14 mouse cellular contexts compared by ENCODE assay signal in genomic region chr5:38499316-38499811, GRCm38 (mm10). TPM values are rescaled to one million over a fixed set of nuclear protein-coding genes. Genes with fewer than 3 reads are reported as not detected.
A peak's percentile ranks its signal among the peaks of the same experiment; 100 is the strongest.
DNase-seq lines count a peak whose midpoint lies in the region; ATAC-seq and TF ChIP-seq lines count a peak whose summit lies in the region.
"Had no signal": no experiment of that assay in that cellular context is flagged by ENCODE, and none has a peak within 500 bp of the region (broad histone marks: within the 10 kb centered on the region; RNA-seq: fewer than 3 reads in every experiment).

No protein-coding gene starts in this region.

- H3K4me2 ChIP-seq in heart, embryonic 11.5 days: no peak overlapping the region
- H3K4me2 ChIP-seq in CH12.LX (ENCODE audit: insufficient read depth, low read depth, poor library complexity, severe bottlenecking): no peak overlapping the region
- H3K4me2 ChIP-seq: embryonic facial prominence, embryonic 12.5 days had no signal

- dilution Hi-C loops in CH12.LX (cut with MboI; ENCODE audit: extremely low pct_ligation_motif_present, extremely low pct_unique_long_range_greater_than_20kb, low sequenced_read_pairs): no loop called here

- 0 out of 2 replicates have a peak overlapping the region, but pooled peaks have one; percentile 12 for H3K27ac ChIP-seq in heart, embryonic 11.5 days (ENCODE audit: low read depth, low read length)
- no peak overlapping the region for H3K27ac ChIP-seq in CH12.LX (ENCODE audit: insufficient read depth, low read depth)
- no peak overlapping the region for H3K27ac ChIP-seq in cerebellum, adult 2 months (ENCODE audit: insufficient read depth, low read length)
- H3K27ac ChIP-seq: embryonic facial prominence, embryonic 12.5 days had no signal

- H3K36me3 ChIP-seq in heart, embryonic 11.5 days (ENCODE audit: control insufficient read depth, insufficient read depth, low read length): no peaks in the 10 kb centered on the region
- H3K36me3 ChIP-seq in CH12.LX (replicated peaks in 1 of 2; ENCODE audit: control insufficient read depth in 1 of 2, insufficient read depth in 1 of 2, low read length in 1 of 2): no peaks in the 10 kb centered on the region
- H3K36me3 ChIP-seq: embryonic facial prominence, embryonic 12.5 days had no signal

- WGBS in heart, embryonic 11.5 days (ENCODE audit: insufficient replicate concordance): 74% methylated on average over 7 of the region's 7 CpGs
- WGBS in cerebellum, adult 2 months: 49% methylated on average over 7 of the region's 7 CpGs

- no peak overlapping the region for H3K4me3 ChIP-seq in heart, embryonic 11.5 days (ENCODE audit: low read depth, low read length)
- H3K4me3 ChIP-seq in CH12.LX (replicated peaks in 1 of 3; ENCODE audit: low read depth in 2 of 3, low read length in 2 of 3, poor library complexity in 1 of 3): no peak overlapping the region
- H3K4me3 ChIP-seq in cerebellum, adult 2 months (replicated peaks; ENCODE audit: insufficient read depth, low read depth, low read length): no peak overlapping the region
- H3K4me3 ChIP-seq: embryonic facial prominence, embryonic 12.5 days had no signal

- in situ Hi-C loops in CH12.LX (cut with MboI; ENCODE audit: low pct_ligation_motif_present, low pct_unique_long_range_greater_than_20kb, low sequenced_read_pairs): no loop called here

- TF ChIP-seq RAD21 in CH12.LX (IDR thresholded peaks at IDR 0.05; ENCODE audit: low read depth, low read length): no peak

- H3K9ac ChIP-seq in heart, embryonic 11.5 days (ENCODE audit: low read depth, low read length): no peak overlapping the region
- H3K9ac ChIP-seq in CH12.LX (ENCODE audit: insufficient read depth, low read depth): no peak overlapping the region
- H3K9ac ChIP-seq: embryonic facial prominence, embryonic 12.5 days had no signal

- no peak for ATAC-seq in heart, embryonic 11.5 days (replicated peaks; ENCODE audit: insufficient number of reproducible peaks, low FRiP score, low TSS enrichment)
- ATAC-seq: Patski had no signal

- TF ChIP-seq EP300 in CH12.LX (IDR thresholded peaks at IDR 0.05; ENCODE audit: low read length): no peak

- TF ChIP-seq POLR2A in CH12.LX (IDR thresholded peaks at IDR 0.05; ENCODE audit: low read depth, low read length): no peak
- TF ChIP-seq POLR2A in cerebellum, adult 2 months (IDR thresholded peaks at IDR 0.05; ENCODE audit: borderline replicate concordance, insufficient read depth, low read length): no peak

- TF ChIP-seq CTCF in CH12.LX (conservative IDR thresholded peaks at IDR 0.05 in 1 of 2, IDR thresholded peaks at IDR 0.05 in 1 of 2; ENCODE audit: low read depth in 2 of 2, low read length in 2 of 2): no peak
- no peak for TF ChIP-seq CTCF in cerebellum, adult 2 months (IDR thresholded peaks at IDR 0.05; ENCODE audit: borderline replicate concordance, insufficient read depth, low read depth, low read length)

- no peaks in the 10 kb centered on the region for H3K4me1 ChIP-seq in heart, embryonic 11.5 days (ENCODE audit: control insufficient read depth, insufficient read depth, low read length)
- H3K4me1 ChIP-seq in CH12.LX (ENCODE audit: control insufficient read depth in 1 of 2, insufficient read depth in 2 of 2): peaks cover 0 to 29% of the 10 kb centered on the region in 2 experiments; a peak in 2 of 4 replicates
- no peaks in the 10 kb centered on the region for H3K4me1 ChIP-seq in cerebellum, adult 2 months (ENCODE audit: control insufficient read depth, insufficient read depth, low read length)
- H3K4me1 ChIP-seq: embryonic facial prominence, embryonic 12.5 days had no signal

- no peaks in the 10 kb centered on the region for H3K9me3 ChIP-seq in heart, embryonic 11.5 days (replicated peaks; ENCODE audit: control insufficient read depth, low read length)
- H3K9me3 ChIP-seq in CH12.LX (replicated peaks; ENCODE audit: low read length): peaks cover 4% of the 10 kb centered on the region
- H3K9me3 ChIP-seq: embryonic facial prominence, embryonic 12.5 days had no signal

- DNase-seq in heart, adult 18-20 months: no peak
- peak; percentile 41 for DNase-seq in layer of hippocampus, postnatal 10 days (ENCODE audit: low spot score in 2 of 2)
- no peak for DNase-seq in layer of hippocampus, postnatal 25 days (ENCODE audit: extremely low spot score in 1 of 2, low spot score in 1 of 2)
- DNase-seq in CH12.LX (ENCODE audit: extremely low read depth): peak; percentile 20
- DNase-seq in gonadal fat pad, adult 2 months (ENCODE audit: low read depth): peak; percentile 77
- DNase-seq in cerebellum, adult 2 months: no peak
- no peak for DNase-seq in adrenal gland, adult 8-10 months
- DNase-seq: adrenal gland, postnatal 36 days; cerebellum, adult 9-10 months; gastrocnemius, postnatal 10 days; right cerebral cortex, postnatal 14 days had no signal

- H3K27me3 ChIP-seq in heart, embryonic 11.5 days (ENCODE audit: control insufficient read depth, insufficient read depth, low read length): no peaks in the 10 kb centered on the region
- no peaks in the 10 kb centered on the region for H3K27me3 ChIP-seq in CH12.LX (replicated peaks)
- H3K27me3 ChIP-seq in cerebellum, adult 2 months (ENCODE audit: control insufficient read depth, insufficient read depth, low read length): no peaks in the 10 kb centered on the region
- H3K27me3 ChIP-seq: embryonic facial prominence, embryonic 12.5 days; Patski had no signal

- no peaks in the 10 kb centered on the region for H3K79me2 ChIP-seq in CH12.LX (replicated peaks; ENCODE audit: control insufficient read depth, extremely low read depth, insufficient read depth, poor library complexity, severe bottlenecking)

TF ChIP-seq in CH12.LX, 34 proteins besides CTCF, POLR2A, EP300 and RAD21:
- TF ChIP-seq TCF12 (IDR thresholded peaks at IDR 0.05; ENCODE audit: low read depth, low read length): no peak
- TF ChIP-seq ZMIZ1 (IDR thresholded peaks at IDR 0.05; ENCODE audit: low read depth, low read length): no peak

RNA-seq across cellular contexts. Expression of gene Slc2a9, which starts 3.6 kb away (rescaled TPM):
- 0.19 and 0.49 TPM in 2 replicates for polyA plus RNA-seq in heart, embryonic 11.5 days (2014; fragmentation: Nextera tagmentation; extraction: Ambion mirVana)
- 1 to 10 TPM; 1.6 to 2.0 TPM for total RNA-seq in heart, adult 18-20 months (2021)
- total RNA-seq in layer of hippocampus, postnatal 10 days (2021): 1 to 10 TPM; 3.1 to 3.3 TPM
- total RNA-seq in layer of hippocampus, postnatal 25 days (2021): 1 to 10 TPM; 1.8 to 1.9 TPM
- 1.3 and 1.6 TPM in 2 replicates for total RNA-seq in CH12.LX (2012; rRNA removed)
- total RNA-seq in CH12.LX (2014; rRNA removed): 1.7 and 2.3 TPM in 2 replicates
- 2.8 and 3.3 TPM in 2 replicates for polyA plus RNA-seq in CH12.LX (2012; ENCODE audit: insufficient read length, low read depth)
- polyA plus RNA-seq in gonadal fat pad, adult 2 months (2012; rRNA removed): 7.8 and 9.8 TPM in 2 replicates
- polyA plus RNA-seq in cerebellum, adult 2 months (2012; rRNA removed): 1.6 and 1.8 TPM in 2 replicates
- total RNA-seq in adrenal gland, adult 8-10 months (2022): 1 to 10 TPM; 1.4 to 6.2 (median 3.7) TPM

Comparison
In these comparisons a context has a peak if more than half of its experiments do, and no peak if none do; other contexts are left out.
1. DNase-seq: peak in layer of hippocampus, postnatal 10 days (2 of 2), CH12.LX (single experiment) and gonadal fat pad, adult 2 months (single experiment); none in heart, adult 18-20 months (0 of 2), layer of hippocampus, postnatal 25 days (0 of 2), cerebellum, adult 2 months (0 of 2) and adrenal gland, adult 8-10 months (single experiment).